Mouse (Mus musculus) intestine, postnatal 0 days (tissue): Measurements from ENCODE around the gene Nup153. TPM values are rescaled to one million over a fixed set of nuclear protein-coding genes. Genes with fewer than 3 reads are reported as not detected.

Source experiments
- ATAC-seq: fragments of 200-750 bp; cut with Nextera tagmentation; 2 replicates; pipeline ENCODE4 v1.8.0; 2017; ENCODE audit warnings: mild to moderate bottlenecking, moderate TSS enrichment, moderate library complexity
- H3K27ac ChIP-seq: fragments of 300-500 bp; sonication (generic); 2 replicates; pipeline ENCODE4 v1.5.1; 2014; ENCODE audit warnings: mild to moderate bottlenecking, low read depth, low read length, moderate library complexity
- H3K27me3 ChIP-seq: fragments of 300-500 bp; sonication (generic); replicated peaks from 2 replicates; pipeline ENCODE4 v1.6.1; 2014; ENCODE audit warnings: low read length, mixed read lengths; ENCODE audit not compliant: control insufficient read depth, insufficient read depth
- H3K36me3 ChIP-seq: fragments of 300-500 bp; sonication (generic); 2 replicates; pipeline ENCODE4 v1.6.1; 2014; ENCODE audit warnings: mild to moderate bottlenecking, moderate library complexity; ENCODE audit not compliant: control insufficient read depth, insufficient read depth
- H3K4me1 ChIP-seq: fragments of 300-500 bp; sonication (generic); replicated peaks from 2 replicates; pipeline ENCODE4 v1.6.1; 2014; ENCODE audit warnings: antibody characterized with exemption, low read length, mixed read lengths; ENCODE audit not compliant: control insufficient read depth, insufficient read depth
- H3K4me2 ChIP-seq: fragments of 300-500 bp; sonication (generic); replicated peaks from 2 replicates; pipeline ENCODE4 v1.6.1; 2014; ENCODE audit warnings: low read depth, mild to moderate bottlenecking, moderate library complexity
- H3K4me3 ChIP-seq: fragments of 300-500 bp; sonication (generic); 2 replicates; pipeline ENCODE4 v1.5.1; 2014; ENCODE audit warnings: low read depth, low read length
- H3K9ac ChIP-seq: fragments of 300-500 bp; sonication (generic); 2 replicates; pipeline ENCODE4 v1.6.1; 2014; ENCODE audit warnings: mild to moderate bottlenecking, low read depth, low read length
- H3K9me3 ChIP-seq: fragments of 300-500 bp; sonication (generic); 2 replicates; pipeline ENCODE4 v1.6.1; 2016; ENCODE audit warnings: mixed run types; ENCODE audit not compliant: control insufficient read depth
- CTCF ChIP-seq: sonication (generic); IDR thresholded peaks from 2 replicates; pipeline ENCODE4 v1.5.1; 2016; ENCODE audit warnings: low read depth, mild to moderate bottlenecking, control low read depth, antibody characterized with exemption, moderate library complexity
- WGBS: fragments of 180-500 bp; shearing (Covaris S2); extraction: QIAGEN DNeasy Blood & Tissue Kit; methylation state at CpG from one replicate; pipeline ENCODE4 v1.1.7; 2014; 5-methylcytosine and 5-hydroxymethylcytosine counted together
- polyA plus RNA-seq: library from polyadenylated mRNA; unstranded; fragments of >200 nt; fragmentation: Nextera tagmentation; extraction: Ambion mirVana; gene quantifications from 2 replicates; pipeline ENCODE4 v1.2.1, GENCODE M21; 2015

Nup153 gene
- polyA plus RNA-seq, 1 experiment from 2014 or later: 6.5 TPM

DNA sequence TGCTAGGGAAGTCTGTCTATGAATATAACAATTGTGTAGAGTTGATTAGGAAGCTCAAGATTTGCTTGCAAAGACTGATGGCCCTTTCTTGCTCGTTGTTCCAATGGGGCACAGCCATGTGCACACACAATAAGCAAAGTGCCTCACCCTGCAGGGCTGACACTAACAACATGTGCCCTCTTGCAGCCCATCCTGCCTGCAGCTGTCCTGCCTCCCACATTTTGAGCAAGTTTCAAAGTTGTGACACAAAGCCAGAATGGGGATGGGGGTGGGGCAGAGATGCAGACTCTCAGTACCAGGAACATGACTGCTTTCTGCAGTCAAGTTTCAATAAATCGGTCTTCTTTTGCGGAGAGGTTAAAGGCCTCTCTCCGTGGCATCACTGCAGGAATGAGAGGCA, 74.1 kb downstream of the Nup153 start:
- Histone ChIP-seq H3K27ac (no peak overlapping the region), H3K9ac (no peak overlapping the region), H3K36me3 (no peaks in the 10 kb centered on the region), H3K9me3 (no peaks in the 10 kb centered on the region), H3K27me3 (no peaks in the 10 kb centered on the region), H3K4me3 (no peak overlapping the region), H3K4me2 (no peak overlapping the region), H3K4me1 (no peaks in the 10 kb centered on the region)
- no peak for ATAC-seq
- 61% methylated on average over 4 of the region's 4 CpGs for WGBS
- no peak for TF ChIP-seq CTCF

DNA sequence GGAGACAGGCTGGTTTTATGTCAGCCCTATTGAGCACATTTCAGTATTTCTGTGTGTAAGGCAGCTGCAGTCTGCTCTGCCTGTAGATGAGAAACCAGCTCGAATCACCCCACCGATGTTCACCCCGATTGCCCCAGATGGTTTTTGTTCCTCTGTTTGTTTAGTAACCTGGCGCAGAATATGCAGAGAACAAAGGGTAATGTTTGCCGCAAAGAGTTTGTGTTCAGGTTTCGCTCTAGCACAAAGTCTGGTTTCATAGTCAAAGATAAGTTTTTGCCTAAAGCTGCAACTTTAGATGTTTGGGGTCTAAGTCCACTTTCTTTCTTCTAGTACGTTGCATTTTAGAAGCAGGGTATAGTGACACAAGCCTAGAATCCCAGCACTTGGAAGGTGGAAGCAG, 75.1 kb downstream of the Nup153 start:
- WGBS: 47% methylated on average over 7 of the region's 7 CpGs
- H3K4me2 ChIP-seq: no peak overlapping the region; the same call in 1 of the 2 replicates
- no peak overlapping the region; the same call in 1 of the 2 replicates for H3K27ac ChIP-seq
- no peaks in the 10 kb centered on the region for H3K27me3 ChIP-seq
- H3K9me3 ChIP-seq: no peaks in the 10 kb centered on the region
- peak; percentile 33; the same call in 1 of the 2 replicates for ATAC-seq
- TF ChIP-seq CTCF: no peak
- H3K36me3 ChIP-seq: no peaks in the 10 kb centered on the region
- no peaks in the 10 kb centered on the region for H3K4me1 ChIP-seq
- no peak overlapping the region for H3K4me3 ChIP-seq
- no peak overlapping the region for H3K9ac ChIP-seq

DNA sequence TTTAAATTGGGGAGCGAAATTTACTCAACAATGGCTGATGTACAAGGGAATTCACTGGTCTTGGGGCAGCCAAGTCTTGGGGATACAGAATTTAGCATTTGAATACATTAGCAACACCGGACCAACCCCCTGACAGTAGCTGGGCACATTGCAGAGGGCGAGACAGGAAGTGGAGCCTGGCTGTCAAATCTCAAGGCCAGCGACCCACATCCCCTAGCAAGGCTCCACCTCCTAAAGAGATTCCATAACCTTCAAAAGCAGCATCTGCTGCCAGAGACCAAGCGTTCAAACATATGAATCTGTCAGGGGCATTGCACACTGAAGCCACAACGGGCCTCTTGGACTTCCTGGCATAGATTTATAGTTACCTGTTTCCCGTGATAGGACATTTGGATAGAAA, 75.9 kb downstream of the Nup153 start:
- TF ChIP-seq CTCF: no peak
- no peaks in the 10 kb centered on the region for H3K9me3 ChIP-seq
- no peak overlapping the region for H3K9ac ChIP-seq
- 88% methylated on average over 7 of the region's 7 CpGs for WGBS
- H3K27me3 ChIP-seq: no peaks in the 10 kb centered on the region
- ATAC-seq: no peak
- no peaks in the 10 kb centered on the region for H3K36me3 ChIP-seq
- no peak overlapping the region; the same call in 1 of the 2 replicates for H3K27ac ChIP-seq
- H3K4me3 ChIP-seq: no peak overlapping the region
- H3K4me1 ChIP-seq: no peaks in the 10 kb centered on the region
- no peak overlapping the region for H3K4me2 ChIP-seq

DNA sequence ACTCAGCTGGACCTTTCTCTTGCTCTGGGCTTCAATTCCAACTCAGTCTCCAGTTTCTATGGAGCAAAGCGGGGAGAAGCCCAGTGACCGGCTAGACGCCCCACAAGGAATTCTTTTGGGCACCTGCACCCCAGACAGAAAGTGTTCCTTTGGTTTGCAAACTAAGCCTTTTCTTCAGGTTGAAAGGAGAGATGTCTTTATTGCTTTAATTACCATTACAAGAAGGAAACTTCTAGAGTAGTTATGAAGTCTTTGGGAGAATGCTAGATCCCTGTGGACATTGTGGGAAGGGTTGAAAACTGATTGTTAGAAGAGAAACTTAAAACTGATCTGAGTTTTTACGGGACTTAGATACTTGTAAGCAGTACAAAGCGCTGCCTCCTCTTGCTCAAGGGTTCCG, 82.3 kb downstream of the Nup153 start:
- no peak for TF ChIP-seq CTCF
- WGBS: 90% methylated on average over 6 of the region's 6 CpGs
- Histone ChIP-seq H3K4me3 (no peak overlapping the region), H3K36me3 (no peaks in the 10 kb centered on the region), H3K27me3 (no peaks in the 10 kb centered on the region), H3K4me2 (no peak overlapping the region), H3K4me1 (no peaks in the 10 kb centered on the region), H3K9ac (no peak overlapping the region), H3K9me3 (peaks cover 6% of the 10 kb centered on the region; the same call in 1 of the 2 replicates), H3K27ac (no peak overlapping the region)
- no peak for ATAC-seq

DNA sequence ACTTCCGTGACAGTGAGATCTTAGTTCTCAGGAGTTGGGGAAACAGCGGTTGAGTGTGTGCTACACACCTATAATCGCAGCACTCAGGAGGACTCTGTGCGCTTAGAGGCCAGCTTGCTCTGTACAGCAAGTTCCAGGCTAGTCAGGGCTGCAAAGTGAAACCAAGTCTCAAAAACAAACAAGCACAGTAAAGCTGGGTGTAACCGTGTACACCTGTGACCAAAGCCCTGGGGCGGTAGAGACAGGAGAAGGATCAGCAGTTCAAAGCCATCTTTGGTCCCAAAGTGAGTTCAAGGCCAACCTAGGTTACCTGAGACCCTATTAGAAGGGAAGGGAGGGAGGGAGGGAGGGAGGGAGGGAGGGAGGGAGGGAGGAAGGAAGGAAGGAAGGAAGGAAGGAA, 83.6 kb downstream of the Nup153 start:
- Histone ChIP-seq H3K36me3 (no peaks in the 10 kb centered on the region), H3K9ac (no peak overlapping the region), H3K4me2 (no peak overlapping the region), H3K27ac (no peak overlapping the region), H3K9me3 (peaks cover 6% of the 10 kb centered on the region; the same call in 1 of the 2 replicates), H3K4me1 (no peaks in the 10 kb centered on the region), H3K27me3 (no peaks in the 10 kb centered on the region), H3K4me3 (no peak overlapping the region)
- ATAC-seq: no peak
- WGBS: 65% methylated on average over 6 of the region's 6 CpGs
- no peak for TF ChIP-seq CTCF

DNA sequence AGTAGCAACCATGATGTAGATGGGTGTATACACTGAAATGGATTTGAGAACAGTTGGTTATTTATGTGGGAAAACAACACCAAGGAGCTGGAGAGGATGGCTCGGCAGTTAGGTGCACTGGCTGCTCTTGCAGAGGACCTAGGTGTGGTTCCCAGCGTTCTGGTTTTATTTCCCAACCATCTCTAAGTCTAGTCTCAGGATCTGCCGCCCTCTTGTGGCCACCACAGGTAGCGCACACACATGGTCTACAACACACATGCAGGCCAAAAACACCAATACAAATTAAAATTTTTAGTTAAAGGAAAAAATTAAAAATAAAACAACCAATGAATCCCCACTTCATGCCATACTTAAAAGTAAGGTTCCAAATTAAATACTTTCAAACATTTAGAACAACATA, 85.4 kb downstream of the Nup153 start:
- no peak overlapping the region for H3K4me3 ChIP-seq
- H3K4me2 ChIP-seq: no peak overlapping the region
- TF ChIP-seq CTCF: peak; percentile 52
- no peak for ATAC-seq
- no peaks in the 10 kb centered on the region for H3K4me1 ChIP-seq
- H3K27ac ChIP-seq: no peak overlapping the region
- H3K36me3 ChIP-seq: no peaks in the 10 kb centered on the region
- peaks cover 6% of the 10 kb centered on the region; the same call in 1 of the 2 replicates for H3K9me3 ChIP-seq
- WGBS: 85% methylated on average over 4 of the region's 4 CpGs
- H3K27me3 ChIP-seq: no peaks in the 10 kb centered on the region
- H3K9ac ChIP-seq: no peak overlapping the region
